Mouse (Mus musculus) ES-Bruce4 (cell line): ENCODE measurements around the gene Mdm2. TPM values are rescaled to one million over a fixed set of nuclear protein-coding genes. Genes with fewer than 3 reads are reported as not detected.

Experiments
- H3K27ac ChIP-seq: 2 replicates; pipeline ENCODE4 v1.5.1; 2012; ENCODE audit warnings: low read length, inconsistent platforms; ENCODE audit not compliant: insufficient read depth
- H3K27me3 ChIP-seq: 2 replicates; pipeline ENCODE4 v1.6.1; 2012; ENCODE audit warnings: mild to moderate bottlenecking, low read length, inconsistent platforms; ENCODE audit not compliant: control insufficient read depth, poor library complexity, insufficient read depth, severe bottlenecking
- H3K36me3 ChIP-seq: 2 replicates; pipeline ENCODE4 v1.6.1; 2012; ENCODE audit warnings: inconsistent platforms, mild to moderate bottlenecking, low read length, moderate library complexity; ENCODE audit not compliant: control insufficient read depth, poor library complexity, insufficient read depth, severe bottlenecking
- H3K4me1 ChIP-seq: one replicate; pipeline ENCODE4 v1.8.1; 2011; ENCODE audit warnings: low read length; ENCODE audit not compliant: control insufficient read depth, insufficient read depth
- H3K4me3 ChIP-seq: 2 replicates; pipeline ENCODE4 v1.5.1; 2011; ENCODE audit warnings: low read depth, mild to moderate bottlenecking, low read length
- H3K9ac ChIP-seq: 2 replicates; pipeline ENCODE4 v1.6.1; 2012; ENCODE audit warnings: low read depth, mild to moderate bottlenecking, inconsistent platforms; ENCODE audit not compliant: poor library complexity, severe bottlenecking
- H3K9me3 ChIP-seq: replicated peaks from 2 replicates; pipeline ENCODE4 v1.6.1; 2012; ENCODE audit warnings: mild to moderate bottlenecking, low read length, inconsistent platforms; ENCODE audit not compliant: control insufficient read depth, poor library complexity, insufficient read depth, severe bottlenecking
- CTCF ChIP-seq: IDR thresholded peaks from one replicate; pipeline ENCODE4 v1.8.1; 2011; ENCODE audit warnings: low read depth, low read length
- EP300 ChIP-seq: IDR thresholded peaks from 2 replicates; pipeline ENCODE4 v1.6.1; 2011; ENCODE audit warnings: low read depth, low read length; ENCODE audit not compliant: insufficient read depth
- POLR2A ChIP-seq: IDR thresholded peaks from one replicate; pipeline ENCODE4 v1.8.1; 2011; ENCODE audit warnings: low read length; ENCODE audit not compliant: insufficient read depth
- polyA plus RNA-seq: library from polyadenylated mRNA; stranded (reverse); fragments of >200 nt; gene quantifications from 2 replicates; pipeline ENCODE4 v1.2.4, GENCODE M21; 2011; ENCODE audit warnings: low read depth; ENCODE audit not compliant: missing spikeins, insufficient read depth, insufficient read length

The Mdm2 gene
- polyA plus RNA-seq, 1 experiment: 325 TPM

GRCm38 (mm10) chr10:117696021-117696826 is 14.3 kb downstream of the Mdm2 start:
- Histone ChIP-seq H3K9me3 (no peaks in the 10 kb centered on the region), H3K27me3 (no peaks in the 10 kb centered on the region), H3K36me3 (peaks cover 91% of the 10 kb centered on the region), H3K4me3 (no peak overlapping the region), H3K4me1 (no peaks in the 10 kb centered on the region), H3K27ac (no peak overlapping the region), H3K9ac (no peak overlapping the region)
- TF ChIP-seq EP300 (no peak), POLR2A (no peak), CTCF (no peak)

DNA sequence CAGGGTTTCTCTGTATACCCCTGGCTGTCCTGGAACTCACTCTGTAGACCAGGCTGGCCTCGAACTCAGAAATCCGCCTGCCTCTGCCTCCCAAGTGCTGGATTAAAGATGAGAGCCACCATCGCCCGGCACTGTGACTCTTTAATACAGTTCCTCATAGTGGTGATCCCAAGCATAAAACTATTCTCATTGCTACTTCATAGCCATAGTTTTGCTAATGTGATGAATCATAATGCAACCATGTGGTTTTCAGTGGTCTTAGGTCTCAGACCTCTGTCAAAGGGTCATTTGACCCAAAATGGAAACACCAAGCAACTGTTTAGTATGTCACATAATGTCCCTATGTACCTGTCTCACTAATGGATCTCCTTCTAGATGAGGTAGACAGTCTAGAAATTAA is 15.0 kb downstream of the Mdm2 start:
- no peak for TF ChIP-seq CTCF
- TF ChIP-seq POLR2A: no peak
- no peak for TF ChIP-seq EP300
- Histone ChIP-seq H3K27ac (0 out of 2 replicates have a peak overlapping the region, but pooled peaks have one; percentile 17), H3K9ac (no peak overlapping the region), H3K4me3 (no peak overlapping the region), H3K27me3 (no peaks in the 10 kb centered on the region), H3K4me1 (no peaks in the 10 kb centered on the region), H3K36me3 (peaks cover 91% of the 10 kb centered on the region), H3K9me3 (no peaks in the 10 kb centered on the region)

GRCm38 (mm10) chr10:117695027-117695426 is 15.5 kb downstream of the Mdm2 start:
- Histone ChIP-seq H3K9me3 (no peaks in the 10 kb centered on the region), H3K4me3 (no peak overlapping the region), H3K27me3 (no peaks in the 10 kb centered on the region), H3K4me1 (no peaks in the 10 kb centered on the region), H3K9ac (no peak overlapping the region), H3K36me3 (peaks cover 91% of the 10 kb centered on the region), H3K27ac (no peak overlapping the region)
- no peak for TF ChIP-seq POLR2A
- TF ChIP-seq EP300: no peak
- TF ChIP-seq CTCF: no peak

- H3K4me3 ChIP-seq: no peak overlapping the region
- H3K36me3 ChIP-seq: peaks cover 90% of the 10 kb centered on the region
- no peaks in the 10 kb centered on the region for H3K4me1 ChIP-seq
- no peak overlapping the region for H3K27ac ChIP-seq
- no peak for TF ChIP-seq POLR2A
- no peak for TF ChIP-seq EP300
- TF ChIP-seq CTCF: no peak
- no peak overlapping the region for H3K9ac ChIP-seq
- no peaks in the 10 kb centered on the region for H3K27me3 ChIP-seq
- no peaks in the 10 kb centered on the region for H3K9me3 ChIP-seq
These were observed 16.2 kb downstream of the Mdm2 start for GRCm38 (mm10) chr10:117694255-117694953.

- Histone ChIP-seq H3K36me3 (peaks cover 81% of the 10 kb centered on the region), H3K9ac (no peak overlapping the region), H3K27ac (peak overlapping the region; percentile 38; the same call in 1 of the 2 replicates), H3K4me3 (no peak overlapping the region), H3K9me3 (no peaks in the 10 kb centered on the region), H3K27me3 (no peaks in the 10 kb centered on the region), H3K4me1 (no peaks in the 10 kb centered on the region)
- TF ChIP-seq EP300: no peak
These were observed 17.6 kb downstream of the Mdm2 start for GRCm38 (mm10) chr10:117692953-117693352.

DNA sequence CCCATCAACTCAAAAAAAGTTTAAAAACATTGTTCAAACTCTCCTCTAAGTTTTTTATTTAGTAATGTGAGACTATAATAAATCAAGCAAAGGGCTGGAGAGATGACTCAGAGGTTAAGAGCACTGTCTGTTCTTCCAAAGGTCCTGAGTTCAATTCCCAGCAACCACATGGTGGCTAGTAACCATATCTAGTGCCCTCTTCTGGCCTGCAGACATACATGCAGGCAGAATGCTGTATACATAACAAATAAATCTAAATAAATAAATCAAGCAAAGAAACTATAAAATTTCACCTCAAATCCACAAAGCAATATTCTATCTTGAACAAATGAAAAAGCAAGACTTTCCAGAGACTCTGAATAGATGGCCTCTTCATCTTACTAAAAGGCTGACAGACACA is 18.4 kb downstream of the Mdm2 start:
- H3K4me3 ChIP-seq: no peak overlapping the region
- no peaks in the 10 kb centered on the region for H3K4me1 ChIP-seq
- H3K9me3 ChIP-seq: no peaks in the 10 kb centered on the region
- no peaks in the 10 kb centered on the region for H3K27me3 ChIP-seq
- H3K36me3 ChIP-seq: peaks cover 73% of the 10 kb centered on the region
- H3K27ac ChIP-seq: peak overlapping the region; percentile 38; the same call in 1 of the 2 replicates
- no peak for TF ChIP-seq EP300
- no peak for TF ChIP-seq CTCF
- no peak for TF ChIP-seq POLR2A
- no peak overlapping the region for H3K9ac ChIP-seq
